Mouse (Mus musculus) liver, adult 2 months (tissue): ENCODE results near the gene AY074887.

Source experiments
- CTCF ChIP-seq: fragments of 200-500 bp; IDR thresholded peaks from 2 replicates; pipeline ENCODE4 v1.5.1; 2011; ENCODE audit warnings: low read depth, low read length, control low read depth
- POLR2A ChIP-seq: fragments of 200-500 bp; IDR thresholded peaks from 2 replicates; pipeline ENCODE4 v1.6.1; 2011; ENCODE audit warnings: low read length, control low read depth; ENCODE audit not compliant: insufficient read depth; ENCODE audit errors: extremely low read depth

- TF ChIP-seq CTCF (no peak), POLR2A (no peak)
Observed at GRCm38 (mm10) chr9:54930741-54931140, 20.1 kb downstream of the AY074887 start.
